Mouse (Mus musculus) ES-Bruce4 (cell line): ENCODE results near the gene Hoxd10.

Experiments used
- CTCF ChIP-seq: IDR thresholded peaks from one replicate; pipeline ENCODE4 v1.8.1; 2011; ENCODE audit warnings: low read depth, low read length
- EP300 ChIP-seq: IDR thresholded peaks from 2 replicates; pipeline ENCODE4 v1.6.1; 2011; ENCODE audit warnings: low read depth, low read length; ENCODE audit not compliant: insufficient read depth

DNA sequence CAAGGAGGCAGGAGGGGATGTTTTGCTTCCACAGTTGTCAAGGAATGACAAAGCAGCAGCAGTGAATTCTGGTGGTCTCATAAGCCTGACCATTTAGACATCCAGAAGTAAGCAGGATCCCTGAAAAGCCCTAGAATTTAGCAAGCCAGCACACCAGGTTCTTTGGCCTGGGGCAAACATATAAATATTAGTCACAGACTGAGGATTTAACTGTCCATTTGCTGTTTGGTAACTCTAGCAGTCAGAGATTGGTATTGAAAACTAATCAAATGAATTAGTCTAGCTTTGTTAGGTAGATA is 50.2 kb downstream of the Hoxd10 start:
- TF ChIP-seq EP300 (no peak), CTCF (no peak)
